Mouse (Mus musculus) bone marrow macrophage, adult 2 months (primary cell): ENCODE measurements around the gene Mecr. TPM values are rescaled to one million over a fixed set of nuclear protein-coding genes. Genes with fewer than 3 reads are reported as not detected.

Experiments used
- H3K27ac ChIP-seq: 2 replicates; pipeline ENCODE4 v1.5.1; 2012; ENCODE audit warnings: low read depth, low read length; ENCODE audit not compliant: insufficient read depth
- H3K4me1 ChIP-seq: 2 replicates; pipeline ENCODE4 v1.6.1; 2012; ENCODE audit warnings: low read length; ENCODE audit not compliant: control insufficient read depth, insufficient read depth
- H3K4me3 ChIP-seq: 2 replicates; pipeline ENCODE4 v1.5.1; 2012; ENCODE audit warnings: mild to moderate bottlenecking, low read length, moderate library complexity; ENCODE audit not compliant: insufficient read depth
- CTCF ChIP-seq: IDR thresholded peaks from 2 replicates; pipeline ENCODE4 v1.5.1; 2012; ENCODE audit warnings: low read depth, mild to moderate bottlenecking, low read length, moderate library complexity
- POLR2A ChIP-seq: IDR thresholded peaks from 2 replicates; pipeline ENCODE4 v1.6.1; 2012; ENCODE audit warnings: mild to moderate bottlenecking, low read depth, low read length, borderline replicate concordance
- polyA plus RNA-seq: library from polyadenylated mRNA; stranded (reverse); fragments of >200 nt; gene quantifications from 2 replicates; pipeline ENCODE4 v1.2.4, GENCODE M21; 2012; ENCODE audit not compliant: missing spikeins, insufficient read depth, insufficient read length

The Mecr gene
- polyA plus RNA-seq, 1 experiment = 17.5 TPM

DNA sequence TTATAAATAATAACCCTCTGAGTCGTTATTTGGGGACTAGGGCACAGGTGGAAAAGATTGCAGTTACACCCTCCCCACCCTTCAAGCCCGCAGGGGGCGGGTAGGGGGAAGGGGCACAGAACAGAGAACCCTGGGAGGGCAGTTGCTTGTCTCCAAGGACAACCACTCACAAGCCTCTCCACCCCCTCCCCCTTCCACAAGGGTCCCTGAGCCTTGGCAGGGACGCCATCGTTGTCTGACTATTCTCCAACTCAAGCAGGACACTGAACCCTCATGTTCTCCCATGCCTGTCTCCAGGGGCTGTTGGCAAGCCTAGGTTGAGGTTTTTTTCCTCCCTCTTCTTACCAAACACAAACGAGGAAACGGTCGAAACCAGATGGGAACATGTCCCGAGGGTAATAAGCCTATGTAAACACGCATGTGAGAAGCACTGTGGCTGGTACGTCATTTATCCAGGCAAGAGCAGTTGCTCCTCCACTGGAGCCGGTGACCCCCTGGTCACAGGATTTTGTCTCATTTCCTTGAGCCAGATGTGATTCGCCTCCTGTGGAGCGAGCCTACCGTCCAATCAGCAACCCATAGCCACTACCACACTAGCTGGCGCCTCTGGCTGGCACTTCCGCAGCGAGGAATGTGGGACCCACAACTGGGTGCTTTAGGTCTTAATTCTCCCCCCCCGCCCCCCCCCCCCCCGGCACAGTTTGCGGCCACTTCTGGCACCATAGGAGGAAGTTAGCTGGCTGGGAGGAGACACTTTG lies 67.1 kb downstream of the Mecr start:
- H3K4me1 ChIP-seq = peaks cover 12% of the 10 kb centered on the region
- TF ChIP-seq POLR2A (peak; percentile 47; the same call in 1 of the 2 replicates), CTCF (no peak)
- peak overlapping the region; percentile 56 for H3K4me3 ChIP-seq
- peak overlapping the region; percentile 96 for H3K27ac ChIP-seq

DNA sequence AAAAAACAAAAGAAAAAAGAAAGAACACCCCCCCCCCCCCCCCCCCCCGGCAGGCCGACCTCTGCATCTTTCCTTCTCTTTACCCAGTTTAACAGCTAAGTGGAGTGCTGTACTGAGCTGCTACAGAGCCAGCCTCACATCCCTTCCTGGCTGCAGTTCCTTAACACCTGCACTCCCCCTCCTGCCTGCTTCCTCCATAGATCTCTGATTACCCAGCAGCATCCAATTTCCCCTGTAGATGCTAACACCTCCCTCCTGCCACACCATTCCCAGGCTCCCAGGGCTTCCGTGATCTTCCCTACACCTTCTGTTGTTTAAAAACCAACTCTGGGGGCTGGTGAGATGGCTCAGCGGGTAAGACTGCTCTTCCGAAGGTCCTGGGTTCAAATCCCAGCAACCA lies 68.3 kb downstream of the Mecr start:
- Histone ChIP-seq H3K27ac (no peak overlapping the region), H3K4me3 (no peak overlapping the region), H3K4me1 (peaks cover 12% of the 10 kb centered on the region)
- TF ChIP-seq CTCF = no peak
- TF ChIP-seq POLR2A = no peak

DNA sequence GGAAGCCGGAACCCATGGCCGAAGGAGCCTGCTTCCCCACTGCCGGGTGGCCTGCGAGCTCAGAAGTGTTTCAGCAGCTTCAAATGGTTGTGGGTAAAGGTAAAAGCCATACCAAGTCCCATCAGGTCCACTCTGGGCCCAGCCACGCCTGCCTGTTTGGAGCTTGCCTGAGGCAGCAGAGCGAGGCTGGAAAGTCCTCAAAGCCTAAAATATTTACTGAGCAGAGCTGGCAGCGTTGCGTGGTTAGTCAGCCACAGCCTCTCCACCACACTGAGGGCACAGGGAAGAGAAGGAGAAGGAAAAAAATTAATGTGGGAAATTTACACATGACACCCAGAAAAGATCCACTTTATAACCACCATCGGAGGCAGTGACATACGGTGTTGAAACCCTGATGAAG lies 70.3 kb downstream of the Mecr start:
- peaks cover 12% of the 10 kb centered on the region for H3K4me1 ChIP-seq

DNA sequence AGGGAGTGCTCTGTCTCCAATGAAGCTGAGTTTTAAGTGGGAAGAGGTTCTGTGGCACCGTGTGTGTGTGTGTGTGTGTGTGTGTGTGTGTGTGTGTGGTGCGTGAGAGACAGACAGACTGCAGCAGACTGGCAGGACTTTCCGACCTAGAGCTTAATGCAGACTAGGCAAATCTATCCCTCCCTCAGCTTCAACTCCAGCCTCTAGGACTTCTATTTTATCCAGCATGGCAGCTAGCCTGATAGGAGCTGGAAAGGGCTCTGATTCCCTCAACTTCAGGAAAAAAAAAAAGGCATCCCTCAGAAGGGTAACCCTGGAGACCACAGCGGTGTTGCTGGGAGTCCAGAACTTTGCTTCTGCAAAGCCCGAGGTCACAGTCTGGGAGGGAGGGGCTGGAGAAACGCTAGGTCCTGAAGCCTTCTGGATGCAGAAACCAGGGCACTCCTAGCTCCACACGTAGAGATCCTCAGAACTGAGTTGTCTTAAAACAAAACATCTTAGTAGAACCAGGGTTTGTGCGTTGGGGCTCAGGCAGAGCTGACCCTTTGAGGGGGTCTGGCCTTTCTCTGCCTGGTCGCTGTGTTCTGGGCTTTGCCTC lies 70.9 kb downstream of the Mecr start:
- Histone ChIP-seq H3K27ac (no peak overlapping the region), H3K4me1 (peaks cover 12% of the 10 kb centered on the region), H3K4me3 (no peak overlapping the region)
- no peak for TF ChIP-seq CTCF
- no peak for TF ChIP-seq POLR2A

More for the DNA sequence above, 70.3 kb downstream of the Mecr start:
- Histone ChIP-seq H3K27ac (no peak overlapping the region), H3K4me3 (no peak overlapping the region)
- no peak for TF ChIP-seq CTCF
- TF ChIP-seq POLR2A = no peak

DNA sequence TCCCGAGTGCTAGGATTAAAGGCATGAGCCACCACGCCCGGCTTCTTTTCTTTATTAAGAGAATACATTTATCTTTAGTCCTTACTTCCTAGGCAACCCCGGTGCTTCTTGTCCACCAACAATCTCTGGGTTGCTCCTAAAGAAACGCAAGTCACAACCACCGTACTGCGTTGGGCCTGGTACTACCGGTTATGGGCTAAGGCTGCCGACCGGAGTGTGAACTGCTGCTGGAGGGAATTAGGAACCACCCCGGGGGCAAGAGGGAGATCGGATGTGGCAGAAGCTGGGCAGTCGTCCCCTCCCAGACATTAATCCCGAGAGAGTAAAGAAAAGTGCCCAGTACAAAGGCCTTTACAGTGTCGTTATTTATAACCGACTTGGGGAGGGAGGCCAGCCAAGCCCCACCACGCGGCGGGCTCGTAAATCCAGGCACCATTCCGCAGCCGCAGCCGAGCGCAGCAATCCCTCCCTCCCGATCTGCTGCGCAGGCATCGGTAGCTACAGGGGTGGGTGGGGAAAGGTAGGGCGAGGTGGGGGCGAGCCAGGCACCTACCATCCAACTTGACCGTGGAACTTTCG lies 71.7 kb downstream of the Mecr start:
- Histone ChIP-seq H3K27ac (no peak overlapping the region), H3K4me3 (peak overlapping the region; percentile 8), H3K4me1 (peaks cover 7% of the 10 kb centered on the region)
- TF ChIP-seq CTCF (no peak), POLR2A (no peak)

DNA sequence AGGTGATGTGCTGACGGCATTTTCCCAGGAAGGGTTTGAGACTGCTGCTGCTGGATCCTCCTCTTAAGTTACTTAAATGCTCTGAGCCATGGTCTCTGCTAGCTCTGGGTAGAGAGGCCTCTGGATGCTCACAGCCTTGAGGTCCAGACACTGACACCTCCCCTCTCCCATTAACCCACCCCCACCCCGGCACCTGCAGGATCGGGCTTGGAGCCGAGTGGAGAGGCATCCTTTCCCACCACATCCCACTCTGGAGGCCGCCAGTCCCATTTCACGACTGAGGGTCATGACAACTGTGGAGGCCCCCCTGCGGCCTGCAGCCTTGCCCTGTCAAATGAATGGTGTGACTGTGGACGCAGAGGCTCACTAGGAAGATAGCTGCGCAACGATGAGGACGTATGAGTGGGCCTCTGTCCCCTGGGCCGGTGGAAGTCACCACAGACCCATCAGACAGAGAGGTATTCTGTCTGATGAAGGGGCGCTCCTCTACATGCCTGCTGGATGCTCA lies 72.6 kb downstream of the Mecr start:
- H3K4me1 ChIP-seq = peaks cover 3% of the 10 kb centered on the region; the same call in 1 of the 2 replicates
- H3K4me3 ChIP-seq = no peak overlapping the region
- no peak for TF ChIP-seq CTCF
- no peak for TF ChIP-seq POLR2A
- H3K27ac ChIP-seq = no peak overlapping the region

DNA sequence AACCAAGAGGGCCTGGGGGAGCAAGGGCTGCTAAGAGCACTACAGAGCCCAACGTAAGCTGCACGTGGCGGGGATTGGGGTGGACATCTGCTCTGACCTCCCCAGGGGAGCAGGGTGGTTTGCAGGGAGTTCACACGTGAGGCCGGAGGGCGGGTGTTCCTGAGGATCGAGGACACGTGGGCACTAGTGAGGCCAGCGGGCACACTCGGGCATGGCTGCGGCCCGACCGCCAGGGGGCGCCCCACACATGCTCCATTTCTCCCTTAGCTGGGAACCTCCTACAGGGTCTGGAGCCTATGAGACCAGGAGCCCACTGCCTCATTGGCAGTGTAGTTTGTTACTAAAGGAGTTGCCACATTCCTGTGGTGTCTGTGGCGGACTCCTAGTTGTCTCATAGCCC lies 73.2 kb downstream of the Mecr start:
- TF ChIP-seq POLR2A (0 out of 2 replicates have a peak, but pooled peaks have one; percentile 15), CTCF (peak; percentile 96)
- Histone ChIP-seq H3K27ac (no peak overlapping the region), H3K4me3 (no peak overlapping the region), H3K4me1 (no peaks in the 10 kb centered on the region)

DNA sequence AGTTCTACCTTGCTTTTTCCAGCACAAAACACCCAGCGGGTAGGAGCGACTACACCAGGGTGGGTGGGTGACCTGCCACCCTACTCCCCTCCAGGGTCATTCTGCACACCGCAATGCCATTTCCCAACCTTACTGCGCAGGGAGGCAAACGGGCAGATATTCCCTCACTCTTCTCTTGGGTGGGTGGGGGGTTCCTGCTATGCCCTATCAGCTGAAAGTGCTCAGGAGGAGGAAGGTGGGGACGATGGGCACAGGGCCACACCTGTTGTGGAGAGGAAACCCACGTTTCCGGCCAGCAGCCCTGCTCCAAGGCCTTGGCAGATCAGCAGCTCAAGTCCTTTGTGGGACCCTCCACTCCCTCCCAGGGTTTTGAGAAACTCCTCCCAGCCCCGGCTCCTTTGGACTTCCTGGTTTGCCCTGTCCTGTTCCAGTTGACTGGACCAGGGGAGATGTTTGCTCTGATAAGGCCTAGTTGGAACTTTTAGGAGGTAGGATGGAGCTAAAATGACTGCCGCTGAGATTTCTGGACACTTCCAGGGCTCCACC lies 73.8 kb downstream of the Mecr start:
- TF ChIP-seq CTCF (no peak), POLR2A (no peak)
- no peak overlapping the region for H3K4me3 ChIP-seq
- H3K4me1 ChIP-seq = peaks cover under 1% of the 10 kb centered on the region
- no peak overlapping the region for H3K27ac ChIP-seq

Other genes starting within 250 kb of the Mecr start
- gene Ptpru, start 5.2 kb upstream of the Mecr start, polyA plus RNA-seq = 0.55 TPM in 1 of 2 replicates, not detected in the other
- gene Srsf4, start 30.1 kb downstream of the Mecr start, polyA plus RNA-seq = 51.8 and 56.0 TPM in 2 replicates
- not detected in 2 replicates for gene Tmem200b, start 78.3 kb downstream of the Mecr start, polyA plus RNA-seq
- 0.24 TPM in 1 of 2 replicates, not detected in the other for gene Gm10300, start 231.2 kb downstream of the Mecr start, polyA plus RNA-seq
- gene Epb41, start 231.9 kb downstream of the Mecr start, polyA plus RNA-seq = 79.8 and 84.7 TPM in 2 replicates